Mouse (Mus musculus) G1E (cell line): ENCODE measurements around the gene Gadd45g.

Source experiments
- CTCF ChIP-seq: IDR thresholded peaks from 2 replicates; pipeline ENCODE4 v1.5.1; 2012; ENCODE audit warnings: low read depth, low read length, inconsistent platforms, mixed read lengths
- GATA1 ChIP-seq: IDR thresholded peaks from 2 replicates; pipeline ENCODE4 v1.6.1; 2012; ENCODE audit warnings: borderline replicate concordance, low read length, inconsistent platforms, mixed read lengths
- POLR2AphosphoS5 ChIP-seq: IDR thresholded peaks from 2 replicates; pipeline ENCODE4 v1.6.1; 2012; ENCODE audit warnings: low read depth, low read length, inconsistent platforms; ENCODE audit not compliant: insufficient replicate concordance
- TAL1 ChIP-seq: conservative IDR thresholded peaks from 2 replicates; pipeline ENCODE4 v1.6.1; 2012; ENCODE audit warnings: low read depth, low read length, inconsistent platforms, mixed read lengths

- TF ChIP-seq POLR2AphosphoS5 = no peak
- no peak for TF ChIP-seq CTCF
- no peak for TF ChIP-seq GATA1
- TF ChIP-seq TAL1 = no peak
These were observed 51.1 kb downstream of the Gadd45g start for GRCm38 (mm10) chr13:51897579-51897978.
